Mouse (Mus musculus) thymus, postnatal 4 days (tissue): Measurements from ENCODE around the gene Gm1673.

Source experiments
- DNase-seq: peaks from one replicate; pipeline ENCODE4 v3.0.0; 2021

Gene Gm1673

DNA sequence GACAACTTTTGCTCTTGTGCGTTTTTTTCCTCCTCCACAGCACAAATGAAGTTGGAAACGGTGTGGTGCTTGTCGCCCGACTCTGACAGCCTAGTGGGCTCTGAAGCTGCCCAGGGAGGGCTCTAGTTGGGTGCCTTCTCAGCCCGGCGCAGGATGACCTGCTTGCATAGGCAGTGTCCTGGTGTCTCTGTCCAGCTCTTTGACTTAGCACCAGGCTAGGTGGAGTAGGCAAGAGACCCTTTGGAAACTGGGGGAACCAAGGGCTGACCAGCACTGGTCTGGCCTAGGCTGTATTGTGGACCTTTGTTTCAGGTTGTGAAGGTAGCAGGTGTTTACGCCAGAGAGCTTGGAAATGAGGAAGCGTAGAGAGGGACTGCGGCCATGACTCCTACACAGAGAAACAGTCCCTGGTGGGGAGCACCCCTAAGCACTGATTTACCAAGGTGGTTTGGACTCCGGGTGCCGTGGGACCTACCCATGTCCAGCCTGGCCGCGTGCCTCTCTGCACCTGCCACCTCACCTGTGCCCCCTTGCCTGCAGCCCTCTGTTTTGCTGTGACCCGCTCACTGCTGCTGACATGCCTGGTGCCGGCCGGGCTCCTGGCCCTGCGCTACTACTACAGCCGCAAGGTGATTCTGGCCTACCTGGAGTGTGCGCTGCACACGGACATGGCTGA lies 14.7 kb downstream of the Gm1673 start:
- DNase-seq = no peak

DNA sequence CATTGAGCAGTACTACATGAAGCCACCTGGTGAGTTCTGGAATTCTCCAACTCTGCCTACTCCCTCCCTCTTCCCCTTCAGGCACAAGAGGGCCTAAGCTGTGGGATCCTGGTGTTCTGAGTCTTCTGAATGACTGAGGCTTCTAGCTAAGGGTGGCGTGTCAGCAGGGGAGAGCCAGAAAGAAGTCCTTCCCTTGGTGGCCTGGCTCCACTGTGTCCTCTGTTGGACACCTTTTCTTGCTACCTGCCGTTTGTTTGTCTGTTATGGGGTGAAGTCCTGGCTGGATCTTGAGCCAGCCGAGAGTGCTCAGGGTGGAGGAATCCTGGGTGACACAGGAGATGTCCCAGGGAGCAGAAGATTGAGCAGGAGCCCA lies 15.3 kb downstream of the Gm1673 start:
- no peak for DNase-seq

DNA sequence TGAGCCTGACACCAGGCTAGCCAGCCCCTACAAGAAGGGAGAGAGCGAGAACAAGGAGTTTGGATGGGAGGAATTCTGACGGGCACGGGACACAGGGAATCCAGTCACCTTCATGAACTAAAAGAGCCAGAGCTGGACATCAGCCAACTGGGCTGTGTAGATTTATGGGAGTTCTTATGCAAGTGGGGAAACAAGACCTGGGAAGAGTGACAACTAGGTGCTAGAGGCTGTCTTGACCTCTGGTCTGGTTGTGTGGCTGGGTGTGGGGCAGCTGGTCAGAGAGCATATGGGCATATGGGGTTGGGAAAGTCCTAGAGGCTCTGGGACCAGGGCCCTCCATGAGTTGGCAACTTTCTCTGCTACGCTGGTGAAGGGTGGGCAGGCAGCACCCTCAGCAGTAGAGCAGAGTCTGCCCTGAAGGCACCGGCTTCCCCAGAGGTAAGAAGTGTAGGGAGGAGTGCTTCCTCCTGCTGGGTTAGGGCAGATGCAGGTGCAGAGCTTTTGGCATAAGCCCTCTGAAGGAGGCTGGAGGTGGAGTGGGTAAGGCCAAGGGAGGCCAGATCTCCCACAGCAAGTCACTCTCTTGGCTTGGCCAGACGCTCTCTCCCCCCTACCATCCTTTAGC lies 16.3 kb downstream of the Gm1673 start:
- no peak for DNase-seq

DNA sequence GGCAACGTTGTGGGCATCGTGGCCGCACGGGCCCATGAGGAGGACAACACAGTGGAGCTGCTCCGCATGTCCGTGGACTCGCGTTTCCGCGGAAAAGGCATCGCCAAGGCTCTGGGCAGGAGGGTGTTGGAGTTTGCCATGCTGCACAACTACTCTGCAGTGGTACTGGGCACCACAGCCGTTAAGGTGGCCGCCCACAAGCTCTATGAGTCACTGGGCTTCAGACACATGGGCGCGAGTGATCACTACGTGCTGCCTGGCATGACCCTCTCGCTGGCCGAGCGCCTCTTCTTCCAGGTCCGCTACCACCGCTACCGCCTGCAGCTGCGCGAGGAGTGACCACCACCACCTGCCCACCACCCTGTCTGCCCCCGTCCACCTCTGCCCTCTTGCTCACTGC lies 17.6 kb downstream of the Gm1673 start:
- no peak for DNase-seq

DNA sequence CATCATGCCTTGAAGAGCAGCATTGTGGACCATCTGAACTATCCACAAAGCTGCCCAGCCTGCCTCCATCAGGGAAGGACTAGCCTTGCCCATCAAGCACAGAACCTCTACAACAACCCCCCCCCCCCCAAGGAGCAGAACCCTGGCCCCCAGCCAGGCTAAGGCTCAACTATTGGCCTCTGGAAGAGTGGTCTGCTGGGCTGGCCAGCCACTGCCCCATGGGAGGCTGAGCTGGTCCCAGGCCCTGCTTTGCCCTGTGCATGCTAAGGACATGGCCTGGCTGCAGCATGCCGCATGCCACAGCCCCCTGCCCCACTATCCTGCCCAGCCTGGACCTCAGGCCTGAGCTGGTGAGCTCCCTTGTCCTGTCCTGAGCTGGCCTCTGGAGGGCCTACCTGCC lies 18.2 kb downstream of the Gm1673 start:
- no peak for DNase-seq

DNA sequence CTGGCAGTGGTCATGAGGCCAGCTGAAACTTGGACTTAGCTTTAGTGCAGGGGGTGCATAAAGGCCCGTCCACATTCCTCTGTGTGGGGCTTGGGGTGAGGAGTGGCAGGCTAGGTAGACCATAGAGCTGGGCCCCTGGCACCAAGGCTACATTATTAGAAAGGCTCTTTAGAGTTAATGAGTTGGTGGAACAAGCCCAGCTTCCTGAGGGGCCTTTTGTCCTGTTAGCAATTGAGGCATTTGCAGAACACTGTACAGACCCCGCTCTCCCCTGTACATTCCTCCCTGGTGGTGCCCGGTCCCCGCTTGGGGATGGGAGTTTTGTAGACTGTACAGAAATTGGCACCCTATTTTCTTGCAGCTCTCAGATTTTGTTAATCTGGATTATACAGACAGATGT lies 19.4 kb downstream of the Gm1673 start:
- no peak for DNase-seq

DNA sequence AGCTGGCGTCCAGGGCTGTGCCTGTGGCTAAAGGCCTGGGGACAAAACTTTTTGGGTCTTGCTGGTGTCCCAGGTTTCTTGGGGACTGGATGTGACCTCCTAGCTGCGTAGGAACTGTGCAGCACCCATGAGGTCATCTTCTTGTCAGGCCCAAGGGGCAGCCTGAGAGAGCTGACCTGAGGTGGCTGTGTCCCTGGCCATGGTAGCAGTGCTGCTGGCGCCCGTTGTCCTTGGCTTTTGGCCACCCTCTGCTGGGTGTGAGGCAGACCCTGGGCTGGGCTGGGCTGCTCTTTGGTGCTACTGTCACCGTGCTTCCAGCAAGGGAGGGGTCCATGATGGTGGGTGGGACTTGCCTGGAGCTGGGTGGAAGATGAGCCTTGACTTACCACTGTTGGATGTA lies 21.4 kb downstream of the Gm1673 start:
- no peak for DNase-seq

DNA sequence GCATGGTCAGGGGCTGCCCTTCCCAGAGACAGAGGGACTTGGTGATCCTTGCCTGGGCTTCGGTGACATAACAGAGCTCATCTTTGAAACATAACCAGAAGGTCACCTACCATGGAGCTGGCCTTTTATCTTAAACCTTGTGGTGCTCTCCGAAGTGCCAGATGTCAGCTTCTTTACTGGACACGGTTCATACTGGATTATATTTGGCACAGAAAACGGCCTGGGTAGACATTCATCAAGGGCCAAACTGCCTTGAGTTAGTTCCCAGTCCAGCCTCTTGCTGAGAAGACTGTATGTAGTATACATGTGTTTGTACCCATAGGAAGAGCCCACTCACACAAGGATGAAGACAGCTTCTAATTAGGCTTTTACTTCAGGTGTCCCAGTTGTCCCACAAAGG lies 23.6 kb downstream of the Gm1673 start:
- no peak for DNase-seq

DNA sequence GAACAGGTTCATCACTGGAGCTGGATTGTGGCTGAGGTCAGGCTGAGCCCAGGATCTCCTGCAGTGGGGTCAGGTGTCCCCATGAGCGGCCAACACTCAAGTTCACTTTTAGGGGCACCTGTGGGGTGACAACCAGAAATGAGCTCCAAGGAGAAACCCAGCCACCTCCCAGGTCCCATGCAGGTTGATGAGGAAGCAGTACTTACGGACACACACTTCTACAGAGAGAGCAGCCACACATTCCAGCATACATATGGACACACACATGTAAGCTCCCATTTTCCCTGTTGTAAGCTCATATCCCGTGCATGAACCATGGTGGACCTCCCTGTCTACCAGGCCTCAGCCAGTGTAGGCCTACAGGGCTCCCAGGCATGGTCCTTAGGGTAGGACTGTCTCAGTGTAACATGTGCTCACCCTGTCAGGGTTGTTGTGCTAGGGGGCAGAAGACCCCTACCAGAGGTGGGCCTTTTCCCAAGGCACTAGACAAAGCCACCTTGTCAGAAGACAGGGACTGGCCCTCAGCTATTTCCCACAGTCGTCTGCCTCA lies 24.2 kb downstream of the Gm1673 start:
- DNase-seq = no peak

DNA sequence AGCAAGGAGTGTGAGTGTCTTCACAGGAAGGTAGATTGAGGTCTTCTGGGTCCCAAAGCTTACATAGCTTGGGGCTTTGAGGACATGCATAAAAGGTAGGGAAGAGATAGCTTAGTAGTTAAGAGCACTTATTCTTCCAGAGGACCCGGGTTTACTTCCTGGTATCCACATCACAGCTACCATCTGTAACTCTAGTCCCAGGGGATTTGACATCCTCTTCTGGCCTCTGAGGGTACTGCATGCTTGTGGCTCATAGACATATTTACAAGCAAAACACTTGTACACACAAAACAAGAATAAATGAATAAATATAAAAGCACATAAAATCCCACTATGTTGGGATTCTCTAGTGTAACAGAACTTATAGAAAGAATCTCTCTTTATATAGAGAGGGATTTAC lies 31.4 kb downstream of the Gm1673 start:
- DNase-seq = peak; percentile 27

DNA sequence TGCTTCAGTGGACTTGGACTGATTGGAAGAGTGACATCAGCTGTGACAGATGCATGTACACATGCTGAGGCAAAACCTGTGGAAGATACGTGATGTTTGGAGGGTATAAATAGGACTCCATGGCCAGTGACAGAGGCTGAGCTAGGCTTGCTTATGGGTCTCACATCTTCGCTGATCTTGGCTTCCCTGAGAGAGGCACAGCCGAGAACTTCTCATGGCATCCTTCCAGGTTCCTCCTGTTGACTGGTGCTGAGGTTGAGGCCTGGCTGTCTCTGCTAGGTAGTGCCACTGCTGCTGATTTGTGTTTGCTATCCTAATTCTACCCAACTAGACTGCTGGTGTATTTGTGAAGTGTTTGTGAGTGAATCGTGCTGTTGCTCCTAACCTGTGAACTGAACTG lies 35.7 kb downstream of the Gm1673 start:
- DNase-seq = no peak

DNA sequence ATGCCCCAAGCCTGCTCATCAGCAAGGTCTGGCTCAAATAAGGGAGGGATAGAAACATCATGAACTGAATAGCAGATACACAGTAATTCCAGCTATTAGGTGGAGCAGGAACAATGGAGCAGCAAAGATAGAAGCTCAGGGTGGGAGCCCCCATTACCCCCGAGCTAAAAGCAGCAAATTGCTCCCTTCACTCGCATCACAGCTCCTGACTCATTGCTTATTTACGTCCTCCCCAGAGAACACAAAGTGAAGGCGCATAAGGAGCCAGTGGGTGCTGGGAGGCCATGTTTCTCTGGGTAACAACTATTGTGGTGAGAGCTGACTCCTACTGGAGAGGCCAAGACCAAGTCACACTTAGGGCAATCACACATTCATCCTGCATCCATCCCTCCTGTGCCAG lies 46.9 kb downstream of the Gm1673 start:
- DNase-seq = no peak

DNA sequence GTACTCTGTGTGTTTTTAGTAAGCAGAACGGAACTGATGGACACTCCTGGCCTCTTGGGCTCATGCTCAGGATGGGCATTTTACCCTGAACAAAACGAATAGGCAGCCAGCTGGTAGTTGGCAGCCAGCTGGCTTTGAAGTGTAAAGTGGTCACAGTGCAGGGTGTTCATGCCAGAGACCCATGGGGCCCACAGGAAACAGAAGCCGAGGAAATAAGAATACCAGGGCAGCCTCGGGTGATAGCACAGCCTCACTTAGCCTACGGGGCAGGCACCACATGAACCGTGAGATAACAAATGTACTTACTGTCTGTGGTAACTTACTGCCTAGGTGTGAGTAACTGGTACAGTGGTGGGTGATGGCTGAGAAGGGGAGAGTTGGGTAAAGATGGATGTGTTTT lies 47.8 kb downstream of the Gm1673 start:
- DNase-seq = no peak

DNA sequence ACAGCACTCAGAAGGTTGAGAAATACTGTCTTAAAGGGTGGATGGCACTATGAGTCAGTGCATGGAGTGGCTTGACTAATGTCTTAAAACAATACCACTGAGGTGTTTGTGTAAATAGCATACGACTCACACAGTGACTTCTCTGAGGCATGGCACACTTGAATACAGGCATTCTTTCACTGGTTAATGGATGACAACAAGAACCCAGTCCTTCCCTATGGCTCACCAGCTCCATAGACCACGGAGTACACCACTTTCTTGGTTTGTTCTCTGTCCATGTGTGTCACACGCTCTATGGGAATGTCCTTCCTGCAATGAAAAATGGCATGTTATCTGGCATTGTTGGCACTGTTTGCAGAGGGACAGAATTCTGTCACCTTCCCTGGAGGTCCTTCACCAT lies 49.3 kb downstream of the Gm1673 start:
- DNase-seq = no peak
